Mouse (Mus musculus) kidney, postnatal 0 days (tissue): ENCODE results near the gene Cnn1. TPM values are rescaled to one million over a fixed set of nuclear protein-coding genes. Genes with fewer than 3 reads are reported as not detected.

Experiments
- ATAC-seq: fragments of 200-750 bp; cut with Nextera tagmentation; replicated peaks from 2 replicates; pipeline ENCODE4 v1.8.0; 2017; ENCODE audit warnings: low read depth, moderate number of reproducible peaks, moderate TSS enrichment, moderate library complexity; ENCODE audit not compliant: low FRiP score
- DNase-seq: peaks from one replicate; pipeline ENCODE4 v3.0.0-alpha.2; 2016; ENCODE audit warnings: low spot score
- H3K27ac ChIP-seq: fragments of 300-500 bp; sonication (generic); 2 replicates; pipeline ENCODE4 v1.5.1; 2014; ENCODE audit warnings: mild to moderate bottlenecking
- H3K27me3 ChIP-seq: fragments of 300-500 bp; sonication (generic); 2 replicates; pipeline ENCODE4 v1.6.1; 2014; ENCODE audit warnings: low read length, mixed read lengths; ENCODE audit not compliant: insufficient read depth
- H3K36me3 ChIP-seq: fragments of 300-500 bp; sonication (generic); 2 replicates; pipeline ENCODE4 v1.6.1; 2014; ENCODE audit warnings: low read length, mixed read lengths; ENCODE audit not compliant: insufficient read depth
- H3K4me1 ChIP-seq: fragments of 300-500 bp; sonication (generic); replicated peaks from 2 replicates; pipeline ENCODE4 v1.6.1; 2014; ENCODE audit warnings: antibody characterized with exemption, low read length, mixed read lengths; ENCODE audit not compliant: insufficient read depth
- H3K4me2 ChIP-seq: fragments of 300-500 bp; sonication (generic); 2 replicates; pipeline ENCODE4 v1.6.1; 2014; ENCODE audit warnings: mild to moderate bottlenecking, low read length, moderate library complexity, mixed read lengths
- H3K4me3 ChIP-seq: fragments of 300-500 bp; sonication (generic); replicated peaks from 2 replicates; pipeline ENCODE4 v1.5.1; 2014; ENCODE audit warnings: low read depth, low read length
- H3K9ac ChIP-seq: fragments of 300-500 bp; sonication (generic); 2 replicates; pipeline ENCODE4 v1.6.1; 2014; ENCODE audit warnings: low read depth, low read length
- H3K9me3 ChIP-seq: fragments of 300-500 bp; sonication (generic); replicated peaks from 2 replicates; pipeline ENCODE4 v1.6.1; 2016; ENCODE audit warnings: low read length, inconsistent platforms, mixed read lengths
- CTCF ChIP-seq: IDR thresholded peaks from 2 replicates; pipeline ENCODE4 v1.5.1; 2016; ENCODE audit warnings: antibody characterized with exemption, low read depth, mild to moderate bottlenecking, moderate library complexity
- WGBS: fragments of 180-500 bp; shearing (Covaris S2); extraction: QIAGEN DNeasy Blood & Tissue Kit; methylation state at CpG from one replicate; pipeline ENCODE4 v1.1.7; 2014; 5-methylcytosine and 5-hydroxymethylcytosine counted together
- polyA plus RNA-seq: library from polyadenylated mRNA; unstranded; fragments of >200 nt; fragmentation: Nextera tagmentation; extraction: Ambion mirVana; gene quantifications from 2 replicates; pipeline ENCODE4 v1.2.1, GENCODE M21; 2015

The Cnn1 gene
- 27.9 and 30.8 TPM in 2 replicates for polyA plus RNA-seq

GRCm38 (mm10) chr9:22098993-22099696 lies at the start of gene Cnn1:
Cnn1 (plus strand) TSS chr9:22099216.
- H3K4me1 ChIP-seq: 0 out of 2 replicates have a peak, but pooled peaks cover 4% of the 10 kb centered on the region
- H3K4me3 ChIP-seq: peak within 1 kb of the TSS; percentile 0; the same call in 1 of the 2 replicates
- WGBS: 10% methylated on average over 14 of the region's 14 CpGs
- H3K9me3 ChIP-seq: no peaks in the 10 kb centered on the region
- H3K27me3 ChIP-seq: peaks cover 17% of the 10 kb centered on the region
- no peak within 1 kb of the TSS for H3K9ac ChIP-seq
- TF ChIP-seq CTCF: no peak
- H3K27ac ChIP-seq: no peak within 1 kb of the TSS
- H3K4me2 ChIP-seq: peak within 1 kb of the TSS; percentile 21; the same call in 1 of the 2 replicates
- H3K36me3 ChIP-seq: no peaks in the 10 kb centered on the region
- ATAC-seq (no peak), DNase-seq (peak; percentile 21)

GRCm38 (mm10) chr9:22049315-22049714 lies 49.7 kb upstream of the Cnn1 start:
- Histone ChIP-seq H3K4me2 (no peak overlapping the region), H3K9ac (no peak overlapping the region), H3K4me1 (peaks cover 11% of the 10 kb centered on the region), H3K36me3 (no peaks in the 10 kb centered on the region), H3K27ac (no peak overlapping the region), H3K4me3 (no peak overlapping the region), H3K27me3 (peaks cover 35% of the 10 kb centered on the region), H3K9me3 (no peaks in the 10 kb centered on the region)
- ATAC-seq: no peak
- 82% methylated on average over 11 of the region's 11 CpGs for WGBS
- TF ChIP-seq CTCF: no peak
- no peak for DNase-seq

- no peak overlapping the region for H3K9ac ChIP-seq
- no peak for TF ChIP-seq CTCF
- 57% methylated on average over 4 of the region's 4 CpGs for WGBS
- H3K4me1 ChIP-seq: peaks cover 16% of the 10 kb centered on the region
- 0 out of 2 replicates have a peak overlapping the region, but pooled peaks have one; percentile 21 for H3K4me3 ChIP-seq
- H3K36me3 ChIP-seq: no peaks in the 10 kb centered on the region
- no peak overlapping the region for H3K4me2 ChIP-seq
- ATAC-seq (no peak), DNase-seq (no peak)
- H3K27ac ChIP-seq: no peak overlapping the region
- no peaks in the 10 kb centered on the region for H3K9me3 ChIP-seq
- H3K27me3 ChIP-seq: peaks cover 38% of the 10 kb centered on the region
These were observed 49.2 kb upstream of the Cnn1 start for GRCm38 (mm10) chr9:22049721-22050270.

- Histone ChIP-seq H3K4me2 (peak overlapping the region; percentile 62), H3K4me3 (peak overlapping the region; percentile 21), H3K4me1 (peaks cover 16% of the 10 kb centered on the region), H3K27me3 (peaks cover 38% of the 10 kb centered on the region), H3K36me3 (no peaks in the 10 kb centered on the region), H3K9ac (no peak overlapping the region), H3K27ac (no peak overlapping the region), H3K9me3 (no peaks in the 10 kb centered on the region)
- 2% methylated on average over 42 of the region's 43 CpGs for WGBS
- no peak for TF ChIP-seq CTCF
- peak; percentile 28 for DNase-seq
- no peak; the same call in 1 of the 2 replicates for ATAC-seq
These were observed 48.6 kb upstream of the Cnn1 start for GRCm38 (mm10) chr9:22050351-22050889.

GRCm38 (mm10) chr9:22051161-22051957 lies 47.7 kb upstream of the Cnn1 start:
- Histone ChIP-seq H3K27ac (no peak overlapping the region), H3K4me3 (peak overlapping the region; percentile 21), H3K9ac (no peak overlapping the region), H3K4me1 (peaks cover 16% of the 10 kb centered on the region), H3K36me3 (no peaks in the 10 kb centered on the region), H3K27me3 (peaks cover 38% of the 10 kb centered on the region), H3K9me3 (no peaks in the 10 kb centered on the region), H3K4me2 (peak overlapping the region; percentile 62)
- WGBS: 1% methylated on average over 64 of the region's 67 CpGs
- DNase-seq: no peak
- no peak for ATAC-seq
- TF ChIP-seq CTCF: no peak

GRCm38 (mm10) chr9:22051958-22052254 lies 47.1 kb upstream of the Cnn1 start, which contains the start of gene Elavl3:
Elavl3 (minus strand) TSS chr9:22052023.
- no peaks in the 10 kb centered on the region for H3K36me3 ChIP-seq
- H3K27ac ChIP-seq: no peak within 1 kb of the TSS
- H3K9me3 ChIP-seq: no peaks in the 10 kb centered on the region
- H3K4me2 ChIP-seq: peak within 1 kb of the TSS; percentile 62
- peak within 1 kb of the TSS; percentile 21 for H3K4me3 ChIP-seq
- TF ChIP-seq CTCF: no peak
- H3K27me3 ChIP-seq: peaks cover 38% of the 10 kb centered on the region
- H3K4me1 ChIP-seq: peaks cover 16% of the 10 kb centered on the region
- no peak for DNase-seq
- WGBS: 3% methylated on average over 22 of the region's 28 CpGs
- H3K9ac ChIP-seq: no peak within 1 kb of the TSS
- no peak for ATAC-seq
